Mouse (Mus musculus) gastrocnemius, postnatal 10 days (tissue): ENCODE measurements around the gene Jmjd4. TPM values are rescaled to one million over a fixed set of nuclear protein-coding genes. Genes with fewer than 3 reads are reported as not detected.

ENCODE experiments used
- DNase-seq: peaks from one replicate; pipeline ENCODE4 v3.0.0; 2021; ENCODE audit warnings: mixed read lengths
- total RNA-seq, 2 experiments: library from RNA; stranded (reverse); gene quantifications; 2 replicates each; pipeline ENCODE4 v1.2.3; 2021

Jmjd4 gene
- total RNA-seq, 2 experiments from 2014 or later = 7.9 to 8.2 TPM

GRCm38 (mm10) chr11:59471413-59472325 is 21.8 kb downstream of the Jmjd4 start:
- DNase-seq = no peak

- peak; percentile 88 for DNase-seq
Measured at GRCm38 (mm10) chr11:59472326-59472677, 22.5 kb downstream of the Jmjd4 start, which contains the start of gene Zfp867. TSS of gene Zfp867 (minus strand) at chr11:59472474.

GRCm38 (mm10) chr11:59477240-59477639 is 27.4 kb downstream of the Jmjd4 start:
- no peak for DNase-seq

GRCm38 (mm10) chr11:59483212-59483611 is 33.4 kb downstream of the Jmjd4 start:
- peak; percentile 45 for DNase-seq

GRCm38 (mm10) chr11:59485641-59486040 is 35.8 kb downstream of the Jmjd4 start:
- no peak for DNase-seq

- DNase-seq = no peak
Measured at GRCm38 (mm10) chr11:59486222-59486621, 36.4 kb downstream of the Jmjd4 start.

GRCm38 (mm10) chr11:59496672-59497310 is 46.9 kb downstream of the Jmjd4 start:
- DNase-seq = no peak

- DNase-seq = no peak
Measured at GRCm38 (mm10) chr11:59497747-59498146, 47.9 kb downstream of the Jmjd4 start.

GRCm38 (mm10) chr11:59501978-59502700 is 52.3 kb downstream of the Jmjd4 start:
- DNase-seq = no peak

GRCm38 (mm10) chr11:59505351-59505838 is 55.5 kb downstream of the Jmjd4 start:
- peak; percentile 50 for DNase-seq

GRCm38 (mm10) chr11:59505839-59506712 is 56.2 kb downstream of the Jmjd4 start:
- peak; percentile 91 for DNase-seq

- no peak for DNase-seq
Measured at GRCm38 (mm10) chr11:59506713-59507074, 56.8 kb downstream of the Jmjd4 start.

Other genes starting within 250 kb of the Jmjd4 start
- gene Mrpl55, start 247.6 kb upstream of the Jmjd4 start, total RNA-seq = 10 to 100 TPM; 36.7 to 38.0 TPM
- gene 2310033P09Rik, start 241.7 kb upstream of the Jmjd4 start, total RNA-seq = 1 to 10 TPM; 6.1 to 6.3 TPM
- gene Arf1, start 221.8 kb upstream of the Jmjd4 start, total RNA-seq = 100 to 1,000 TPM; 222 to 228 TPM
- not detected for gene Wnt3a, start 159.3 kb upstream of the Jmjd4 start, total RNA-seq
- 10 to 100 TPM; 11.1 to 11.8 TPM for gene Wnt9a, start 143.1 kb upstream of the Jmjd4 start, total RNA-seq
- gene Prss38, start 74.4 kb upstream of the Jmjd4 start, total RNA-seq = not detected
- 10 to 100 TPM; 25.8 to 28.0 TPM for gene Snap47, start 1.1 kb downstream of the Jmjd4 start, total RNA-seq
- 1 to 10 TPM; 4.1 to 4.2 TPM for gene Zfp867, start 22.4 kb downstream of the Jmjd4 start, total RNA-seq
- 10 to 100 TPM; 14.5 to 14.9 TPM for gene Zkscan17, start 76.7 kb downstream of the Jmjd4 start, total RNA-seq
- under 1 TPM; 0.28 to 0.45 TPM for gene Nlrp3, start 91.5 kb downstream of the Jmjd4 start, total RNA-seq
- not detected for gene Olfr222, start 126.2 kb downstream of the Jmjd4 start, total RNA-seq
- not detected for gene Olfr223, start 143.2 kb downstream of the Jmjd4 start, total RNA-seq
- gene Mprip, start 211.3 kb downstream of the Jmjd4 start, total RNA-seq = 100 to 1,000 TPM; 139 to 166 TPM